Mouse (Mus musculus) embryonic facial prominence, embryonic 13.5 days (tissue): ENCODE measurements around the gene Sike1. TPM values are rescaled to one million over a fixed set of nuclear protein-coding genes. Genes with fewer than 3 reads are reported as not detected.

Experiments
- ATAC-seq: fragments of 200-750 bp; cut with Nextera tagmentation; 2 replicates; pipeline ENCODE4 v1.8.0; 2017; ENCODE audit warnings: low read depth; ENCODE audit not compliant: insufficient number of reproducible peaks, insufficient read depth, low FRiP score, low TSS enrichment
- H3K27ac ChIP-seq: fragments of 300-500 bp; sonication (generic); 2 replicates; pipeline ENCODE4 v1.5.1; 2015; ENCODE audit warnings: moderate library complexity, mild to moderate bottlenecking, inconsistent platforms
- H3K27me3 ChIP-seq: fragments of 300-500 bp; sonication (generic); 2 replicates; pipeline ENCODE4 v1.6.1; 2015; ENCODE audit warnings: mild to moderate bottlenecking, inconsistent platforms
- H3K36me3 ChIP-seq: fragments of 300-500 bp; sonication (generic); 2 replicates; pipeline ENCODE4 v1.6.1; 2015; ENCODE audit warnings: mild to moderate bottlenecking, inconsistent platforms
- H3K4me1 ChIP-seq: fragments of 300-500 bp; sonication (generic); 2 replicates; pipeline ENCODE4 v1.6.1; 2015; ENCODE audit warnings: inconsistent platforms
- H3K4me2 ChIP-seq: fragments of 300-500 bp; sonication (generic); 2 replicates; pipeline ENCODE4 v1.6.1; 2015; ENCODE audit warnings: moderate library complexity, mild to moderate bottlenecking, inconsistent platforms
- H3K4me3 ChIP-seq: fragments of 300-500 bp; sonication (generic); 2 replicates; pipeline ENCODE4 v1.5.1; 2015; ENCODE audit warnings: mild to moderate bottlenecking, inconsistent platforms
- H3K9ac ChIP-seq: fragments of 300-500 bp; sonication (generic); 2 replicates; pipeline ENCODE4 v1.6.1; 2015; ENCODE audit warnings: mild to moderate bottlenecking, inconsistent platforms
- H3K9me3 ChIP-seq: fragments of 300-500 bp; sonication (generic); 2 replicates; pipeline ENCODE4 v1.6.1; 2016; ENCODE audit warnings: inconsistent platforms
- WGBS: fragments of 180-500 bp; shearing (Covaris S2); methylation state at CpG from one replicate; pipeline ENCODE4 v1.1.7; 2015; ENCODE audit warnings: mixed read lengths; 5-methylcytosine and 5-hydroxymethylcytosine counted together
- polyA plus RNA-seq: library from polyadenylated mRNA; unstranded; fragments of >200 nt; fragmentation: Nextera tagmentation; extraction: Ambion mirVana; gene quantifications from 2 replicates; pipeline ENCODE4 v1.2.1, GENCODE M21; 2015

Gene Sike1
- polyA plus RNA-seq, result 56.6 and 60.0 TPM in 2 replicates

GRCm38 (mm10) chr3:102995605-102996321 is at the start of gene Sike1:
TSS of gene Sike1 (plus strand) at chr3:102995708.
- Histone ChIP-seq H3K4me3 (peak within 1 kb of the TSS; percentile 74), H3K9ac (peak within 1 kb of the TSS; percentile 87), H3K4me1 (peaks cover 14% of the 10 kb centered on the region), H3K9me3 (no peaks in the 10 kb centered on the region), H3K36me3 (peaks cover 28% of the 10 kb centered on the region), H3K27me3 (no peaks in the 10 kb centered on the region), H3K4me2 (peak within 1 kb of the TSS; percentile 65), H3K27ac (peak within 1 kb of the TSS; percentile 88)
- ATAC-seq, result peak; percentile 91
- WGBS, result under 1% methylated on average over 60 of the region's 60 CpGs

GRCm38 (mm10) chr3:102946312-102946711 is 49.2 kb upstream of the Sike1 start:
- ATAC-seq, result no peak
- H3K9me3 ChIP-seq, result no peaks in the 10 kb centered on the region

GRCm38 (mm10) chr3:102946861-102947260 is 48.6 kb upstream of the Sike1 start:
- ATAC-seq, result no peak
- Histone ChIP-seq H3K4me1 (no peaks in the 10 kb centered on the region), H3K36me3 (no peaks in the 10 kb centered on the region), H3K4me3 (no peak overlapping the region), H3K9ac (no peak overlapping the region), H3K27ac (no peak overlapping the region), H3K27me3 (no peaks in the 10 kb centered on the region), H3K9me3 (no peaks in the 10 kb centered on the region), H3K4me2 (no peak overlapping the region)
- WGBS, result 68% methylated on average over 5 of the region's 5 CpGs

More at GRCm38 (mm10) chr3:102946312-102946711, 49.2 kb upstream of the Sike1 start:
- H3K36me3 ChIP-seq, result no peaks in the 10 kb centered on the region
- H3K27ac ChIP-seq, result no peak overlapping the region
- no peak overlapping the region for H3K4me2 ChIP-seq
- no peaks in the 10 kb centered on the region for H3K27me3 ChIP-seq
- no peak overlapping the region for H3K4me3 ChIP-seq
- WGBS, result 86% methylated on average over 3 of the region's 3 CpGs
- H3K9ac ChIP-seq, result no peak overlapping the region
- H3K4me1 ChIP-seq, result no peaks in the 10 kb centered on the region

- Histone ChIP-seq H3K36me3 (no peaks in the 10 kb centered on the region), H3K9me3 (no peaks in the 10 kb centered on the region), H3K4me1 (no peaks in the 10 kb centered on the region), H3K4me2 (no peak overlapping the region), H3K4me3 (no peak overlapping the region), H3K27me3 (no peaks in the 10 kb centered on the region), H3K27ac (no peak overlapping the region), H3K9ac (no peak overlapping the region)
- ATAC-seq, result no peak
- WGBS, result 90% methylated on average over 12 of the region's 12 CpGs
Measured at GRCm38 (mm10) chr3:102954476-102954875, 41.0 kb upstream of the Sike1 start.

GRCm38 (mm10) chr3:102955143-102955542 is 40.4 kb upstream of the Sike1 start:
- WGBS, result 85% methylated on average over 3 of the region's 3 CpGs
- Histone ChIP-seq H3K9ac (no peak overlapping the region), H3K4me1 (no peaks in the 10 kb centered on the region), H3K4me2 (no peak overlapping the region), H3K36me3 (no peaks in the 10 kb centered on the region), H3K4me3 (no peak overlapping the region), H3K9me3 (no peaks in the 10 kb centered on the region), H3K27me3 (no peaks in the 10 kb centered on the region), H3K27ac (no peak overlapping the region)
- ATAC-seq, result no peak

GRCm38 (mm10) chr3:102955596-102955995 is 39.9 kb upstream of the Sike1 start:
- Histone ChIP-seq H3K4me3 (no peak overlapping the region), H3K4me2 (no peak overlapping the region), H3K27ac (no peak overlapping the region), H3K4me1 (no peaks in the 10 kb centered on the region), H3K9ac (no peak overlapping the region), H3K36me3 (no peaks in the 10 kb centered on the region), H3K9me3 (no peaks in the 10 kb centered on the region), H3K27me3 (no peaks in the 10 kb centered on the region)
- no peak for ATAC-seq
- 53% methylated on average over 3 of the region's 3 CpGs for WGBS

GRCm38 (mm10) chr3:102964033-102964432 is 31.5 kb upstream of the Sike1 start, which contains the start of gene Nr1h5:
TSS of gene Nr1h5 (minus strand) at chr3:102964133.
- Histone ChIP-seq H3K27me3 (no peaks in the 10 kb centered on the region), H3K9ac (no peak within 1 kb of the TSS), H3K4me2 (no peak within 1 kb of the TSS), H3K4me1 (no peaks in the 10 kb centered on the region), H3K36me3 (no peaks in the 10 kb centered on the region), H3K9me3 (no peaks in the 10 kb centered on the region), H3K27ac (no peak within 1 kb of the TSS), H3K4me3 (no peak within 1 kb of the TSS)
- ATAC-seq, result no peak
- 46% methylated on average over 3 of the region's 3 CpGs for WGBS

GRCm38 (mm10) chr3:102970067-102970466 is 25.4 kb upstream of the Sike1 start:
- WGBS, result 80% methylated on average over 9 of the region's 9 CpGs
- Histone ChIP-seq H3K9ac (no peak overlapping the region), H3K4me1 (no peaks in the 10 kb centered on the region), H3K27me3 (no peaks in the 10 kb centered on the region), H3K4me3 (no peak overlapping the region), H3K36me3 (no peaks in the 10 kb centered on the region), H3K4me2 (no peak overlapping the region), H3K9me3 (no peaks in the 10 kb centered on the region), H3K27ac (no peak overlapping the region)
- ATAC-seq, result no peak

GRCm38 (mm10) chr3:102970508-102970907 is 25.0 kb upstream of the Sike1 start:
- no peak overlapping the region for H3K4me3 ChIP-seq
- H3K36me3 ChIP-seq, result no peaks in the 10 kb centered on the region
- no peaks in the 10 kb centered on the region for H3K4me1 ChIP-seq
- no peak overlapping the region for H3K9ac ChIP-seq
- H3K9me3 ChIP-seq, result no peaks in the 10 kb centered on the region
- no peak overlapping the region for H3K27ac ChIP-seq
- no peaks in the 10 kb centered on the region for H3K27me3 ChIP-seq
- H3K4me2 ChIP-seq, result no peak overlapping the region
- ATAC-seq, result no peak
- 77% methylated on average over 3 of the region's 3 CpGs for WGBS

GRCm38 (mm10) chr3:102976906-102977305 is 18.6 kb upstream of the Sike1 start:
- Histone ChIP-seq H3K27ac (no peak overlapping the region), H3K36me3 (no peaks in the 10 kb centered on the region), H3K27me3 (no peaks in the 10 kb centered on the region), H3K9ac (no peak overlapping the region), H3K4me3 (no peak overlapping the region), H3K9me3 (no peaks in the 10 kb centered on the region), H3K4me2 (no peak overlapping the region), H3K4me1 (no peaks in the 10 kb centered on the region)
- WGBS, result 77% methylated on average over 4 of the region's 4 CpGs
- no peak for ATAC-seq

- H3K4me2 ChIP-seq, result 0 out of 2 replicates have a peak overlapping the region, but pooled peaks have one; percentile 26
- ATAC-seq, result no peak
Measured at GRCm38 (mm10) chr3:102979550-102980348, 15.8 kb upstream of the Sike1 start.

GRCm38 (mm10) chr3:102980349-102980736 is 15.2 kb upstream of the Sike1 start:
- H3K9me3 ChIP-seq, result no peaks in the 10 kb centered on the region
- H3K4me2 ChIP-seq, result no peak overlapping the region
- H3K27me3 ChIP-seq, result no peaks in the 10 kb centered on the region
- H3K4me3 ChIP-seq, result no peak overlapping the region
- no peak for ATAC-seq
- 65% methylated on average over 3 of the region's 3 CpGs for WGBS
- H3K36me3 ChIP-seq, result no peaks in the 10 kb centered on the region
- H3K27ac ChIP-seq, result no peak overlapping the region
- H3K4me1 ChIP-seq, result no peaks in the 10 kb centered on the region
- H3K9ac ChIP-seq, result no peak overlapping the region

More at GRCm38 (mm10) chr3:102979550-102980348, 15.8 kb upstream of the Sike1 start:
- Histone ChIP-seq H3K4me3 (no peak overlapping the region), H3K9ac (no peak overlapping the region), H3K27ac (no peak overlapping the region), H3K36me3 (no peaks in the 10 kb centered on the region), H3K9me3 (no peaks in the 10 kb centered on the region), H3K4me1 (no peaks in the 10 kb centered on the region), H3K27me3 (no peaks in the 10 kb centered on the region)
- 31% methylated on average over 10 of the region's 10 CpGs for WGBS
